Mouse (Mus musculus): ENCODE measurements at regions not wholly inside any gene's neighbourhood (a gene's known extent, or its start where the extent isn't known, plus 50 kb on each side); places are given as distances from the start of the nearest gene placed in this dataset.

GRCm38 (mm10) chr14:107952076-107952475, 961.9 kb downstream of the Slitrk1 start:
- TF ChIP-seq CTCF (conservative IDR thresholded peaks at IDR 0.05 in 1 of 2, IDR thresholded peaks at IDR 0.05 in 1 of 2; ENCODE audit: low read depth in 2 of 2, low read length in 2 of 2) (no peak), CHD2 (IDR thresholded peaks at IDR 0.05; ENCODE audit: low read length) (no peak)

All from CH12.LX (cell line).